Mouse (Mus musculus): ENCODE results near the gene Fam114a2. TPM values are rescaled to one million over a fixed set of nuclear protein-coding genes. Genes with fewer than 3 reads are reported as not detected.
"Not testable (repeated sequence)": the region's sequence is repeated elsewhere in the genome, so short reads cannot be mapped to it uniquely, and the experiment has no call there.

The Fam114a2 gene
- polyA plus RNA-seq (2014; fragmentation: Nextera tagmentation; extraction: Ambion mirVana), result 56.7 and 62.1 TPM in 2 replicates

DNA sequence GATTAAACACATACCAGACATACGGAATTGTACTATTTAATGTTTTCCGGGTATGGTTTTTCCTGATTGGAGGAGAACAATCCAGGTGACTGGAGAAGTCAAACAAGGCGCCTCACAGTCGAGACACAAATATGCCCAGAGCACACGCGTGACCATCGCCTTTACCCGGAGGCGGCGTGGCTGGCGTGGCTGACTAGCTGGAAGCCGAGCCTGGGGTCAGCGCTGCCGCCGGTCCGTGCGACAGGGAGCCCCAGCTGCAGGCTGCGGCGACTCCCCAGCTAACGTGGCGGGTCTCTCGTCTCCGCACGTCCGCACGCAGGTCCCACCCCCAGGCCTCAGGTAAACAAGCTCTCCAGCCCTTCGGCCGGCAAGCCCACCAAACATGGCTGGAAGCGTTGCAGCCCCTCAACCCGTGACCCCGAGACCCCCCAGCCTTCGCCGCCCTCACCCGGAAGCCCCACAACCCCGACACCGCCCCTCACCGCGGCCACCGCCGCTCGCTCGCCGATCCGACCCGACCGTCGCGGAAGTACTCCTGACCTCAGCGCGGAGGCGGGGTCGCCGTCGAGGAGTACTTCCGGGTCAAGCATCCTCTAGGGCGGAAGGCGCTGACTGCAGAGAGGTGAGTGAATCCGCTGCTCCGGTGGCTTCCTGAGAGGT lies at the start of gene Fam114a2, which contains the start of gene Mfap3:
Gene Fam114a2, minus strand, starts transcription at position 527 of the 660 bp plus-strand sequence.
Gene Mfap3, plus strand, starts transcription at position 574 of the 660 bp plus-strand sequence.
- H3K4me2 ChIP-seq (replicated peaks; ENCODE audit: low read depth, low read length), result peak within 1 kb of the TSS; percentile 45
- peak; percentile 96 for ATAC-seq (ENCODE audit: low FRiP score)
- under 1% methylated on average over 59 of the region's 59 CpGs for WGBS

GRCm38 (mm10) chr11:57566091-57567035 lies 47.9 kb upstream of the Fam114a2 start:
- Histone ChIP-seq H3K27me3 (ENCODE audit: control insufficient read depth, insufficient read depth, low read length) (no peaks in the 10 kb centered on the region), H3K4me3 (ENCODE audit: low read depth, low read length) (no peak overlapping the region), H3K9me3 (ENCODE audit: control insufficient read depth, low read length) (no peaks in the 10 kb centered on the region), H3K4me2 (replicated peaks; ENCODE audit: low read depth, low read length) (no peak overlapping the region), H3K27ac (ENCODE audit: low read depth, low read length) (no peak overlapping the region), H3K36me3 (ENCODE audit: control insufficient read depth, insufficient read depth, low read length) (no peaks in the 10 kb centered on the region), H3K9ac (ENCODE audit: low read depth, low read length) (no peak overlapping the region), H3K4me1 (replicated peaks; ENCODE audit: control insufficient read depth, insufficient read depth, low read length) (peaks cover 3% of the 10 kb centered on the region; the same call in 1 of the 2 replicates)
- 28% methylated on average over 18 of the region's 18 CpGs for WGBS
- ATAC-seq (ENCODE audit: low FRiP score), result no peak
- no peak for DNase-seq (ENCODE audit: low spot score)

More for the DNA sequence above, at the start of gene Fam114a2, which contains the start of gene Mfap3:
- Histone ChIP-seq H3K27me3 (ENCODE audit: control insufficient read depth, insufficient read depth, low read length) (no peaks in the 10 kb centered on the region), H3K4me1 (replicated peaks; ENCODE audit: control insufficient read depth, insufficient read depth, low read length) (no peaks in the 10 kb centered on the region), H3K9me3 (ENCODE audit: control insufficient read depth, low read length) (no peaks in the 10 kb centered on the region), H3K27ac (ENCODE audit: low read depth, low read length) (peak within 1 kb of the TSS; percentile 77), H3K9ac (ENCODE audit: low read depth, low read length) (peak within 1 kb of the TSS; percentile 74), H3K36me3 (ENCODE audit: control insufficient read depth, insufficient read depth, low read length) (no peaks in the 10 kb centered on the region), H3K4me3 (ENCODE audit: low read depth, low read length) (peak within 1 kb of the TSS; percentile 89)
- DNase-seq (ENCODE audit: low spot score), result peak; percentile 93

DNA sequence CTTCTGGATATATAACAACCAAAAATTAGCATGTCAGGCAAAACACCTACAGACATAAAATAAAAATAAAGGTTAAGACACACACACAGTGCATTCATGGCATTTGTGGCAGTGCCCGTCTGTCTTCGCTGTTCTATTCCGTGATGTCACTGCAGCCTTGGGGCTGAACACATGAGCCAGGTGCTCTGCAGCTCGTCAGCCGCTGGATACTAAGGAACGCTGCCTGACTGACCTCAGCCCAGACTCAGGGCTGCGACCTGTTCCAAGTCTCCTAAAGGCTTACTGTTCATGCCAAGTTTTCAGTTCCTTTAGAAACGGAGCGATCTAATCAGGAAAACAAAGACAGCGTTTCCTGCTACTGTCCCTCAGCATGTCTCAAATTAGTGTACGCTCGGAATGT lies 46.1 kb upstream of the Fam114a2 start:
- no peak for ATAC-seq (ENCODE audit: low FRiP score)
- H3K36me3 ChIP-seq (ENCODE audit: control insufficient read depth, insufficient read depth, low read length), result no peaks in the 10 kb centered on the region
- WGBS, result 81% methylated on average over 12 of the region's 12 CpGs
- no peak overlapping the region for H3K4me2 ChIP-seq (replicated peaks; ENCODE audit: low read depth, low read length)
- no peak overlapping the region for H3K4me3 ChIP-seq (ENCODE audit: low read depth, low read length)
- no peak for DNase-seq (ENCODE audit: low spot score)
- H3K4me1 ChIP-seq (replicated peaks; ENCODE audit: control insufficient read depth, insufficient read depth, low read length), result peaks cover 3% of the 10 kb centered on the region; the same call in 1 of the 2 replicates
- H3K27ac ChIP-seq (ENCODE audit: low read depth, low read length), result no peak overlapping the region
- H3K27me3 ChIP-seq (ENCODE audit: control insufficient read depth, insufficient read depth, low read length), result no peaks in the 10 kb centered on the region
- H3K9me3 ChIP-seq (ENCODE audit: control insufficient read depth, low read length), result no peaks in the 10 kb centered on the region
- no peak overlapping the region for H3K9ac ChIP-seq (ENCODE audit: low read depth, low read length)

- DNase-seq (ENCODE audit: low spot score); H3K9me3 ChIP-seq (ENCODE audit: control insufficient read depth, low read length); H3K4me1 ChIP-seq (replicated peaks; ENCODE audit: control insufficient read depth, insufficient read depth, low read length); ATAC-seq (ENCODE audit: low FRiP score); H3K4me3 ChIP-seq (ENCODE audit: low read depth, low read length); H3K27ac ChIP-seq (ENCODE audit: low read depth, low read length); H3K9ac ChIP-seq (ENCODE audit: low read depth, low read length); H3K27me3 ChIP-seq (ENCODE audit: control insufficient read depth, insufficient read depth, low read length); H3K36me3 ChIP-seq (ENCODE audit: control insufficient read depth, insufficient read depth, low read length); H3K4me2 ChIP-seq (replicated peaks; ENCODE audit: low read depth, low read length): not testable (repeated sequence)
- 89% methylated on average over 8 of the region's 10 CpGs for WGBS
These were observed 39.5 kb upstream of the Fam114a2 start for GRCm38 (mm10) chr11:57557936-57558335.

DNA sequence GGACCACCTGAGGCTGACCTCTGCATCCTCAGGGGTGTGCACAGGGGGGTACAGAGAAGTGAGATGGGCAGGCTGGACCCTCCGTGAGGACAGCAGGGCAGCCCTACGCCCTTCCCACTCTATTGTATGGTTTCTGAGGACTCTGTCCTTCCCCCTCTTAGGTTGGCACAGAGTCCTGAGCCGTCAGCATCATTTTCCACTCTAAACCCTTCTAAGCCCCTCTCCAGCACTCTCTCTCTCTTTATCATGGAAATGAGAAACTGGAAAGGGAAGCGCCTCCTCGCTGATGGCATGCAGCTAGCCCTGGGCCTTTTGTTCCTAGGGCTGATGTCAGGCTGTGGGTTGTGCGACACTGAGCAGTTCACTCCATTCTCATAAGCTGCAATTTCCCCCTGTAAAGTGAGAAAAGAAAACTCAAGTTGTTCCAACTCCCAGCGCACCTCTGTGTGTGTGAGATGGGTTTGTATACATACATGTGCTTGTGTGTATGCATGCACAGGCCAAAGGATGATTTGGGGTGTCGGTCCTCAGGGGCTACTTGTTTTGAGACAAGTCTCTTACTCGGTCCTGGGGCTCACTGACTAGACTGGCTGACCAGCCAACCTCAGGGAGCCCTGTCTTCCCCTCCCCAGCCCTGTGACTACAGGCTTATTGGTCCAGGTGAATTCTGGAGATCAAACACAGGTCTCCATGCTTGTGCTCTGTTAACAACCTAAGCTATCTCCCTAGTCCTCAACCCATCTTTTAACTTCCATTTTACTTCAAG lies 34.8 kb upstream of the Fam114a2 start:
- no peaks in the 10 kb centered on the region for H3K36me3 ChIP-seq (ENCODE audit: control insufficient read depth, insufficient read depth, low read length)
- no peak overlapping the region for H3K4me3 ChIP-seq (ENCODE audit: low read depth, low read length)
- WGBS, result 21% methylated on average over 9 of the region's 9 CpGs
- H3K4me2 ChIP-seq (replicated peaks; ENCODE audit: low read depth, low read length), result no peak overlapping the region
- no peaks in the 10 kb centered on the region for H3K27me3 ChIP-seq (ENCODE audit: control insufficient read depth, insufficient read depth, low read length)
- peak; percentile 76 for ATAC-seq (ENCODE audit: low FRiP score)
- 0 out of 2 replicates have a peak overlapping the region, but pooled peaks have one; percentile 32 for H3K9ac ChIP-seq (ENCODE audit: low read depth, low read length)
- peaks cover 10% of the 10 kb centered on the region; the same call in 1 of the 2 replicates for H3K4me1 ChIP-seq (replicated peaks; ENCODE audit: control insufficient read depth, insufficient read depth, low read length)
- H3K27ac ChIP-seq (ENCODE audit: low read depth, low read length), result peak overlapping the region; percentile 72
- H3K9me3 ChIP-seq (ENCODE audit: control insufficient read depth, low read length), result no peaks in the 10 kb centered on the region
- peak; percentile 55 for DNase-seq (ENCODE audit: low spot score)

- WGBS, result 89% methylated on average over 8 of the region's 8 CpGs
- peaks cover 10% of the 10 kb centered on the region for H3K4me1 ChIP-seq (replicated peaks; ENCODE audit: control insufficient read depth, insufficient read depth, low read length)
- DNase-seq (ENCODE audit: low spot score), result no peak
- no peaks in the 10 kb centered on the region for H3K9me3 ChIP-seq (ENCODE audit: control insufficient read depth, low read length)
- H3K9ac ChIP-seq (ENCODE audit: low read depth, low read length), result no peak overlapping the region
- no peak for ATAC-seq (ENCODE audit: low FRiP score)
- H3K4me3 ChIP-seq (ENCODE audit: low read depth, low read length), result no peak overlapping the region
- H3K27me3 ChIP-seq (ENCODE audit: control insufficient read depth, insufficient read depth, low read length), result no peaks in the 10 kb centered on the region
- no peak overlapping the region for H3K27ac ChIP-seq (ENCODE audit: low read depth, low read length)
- H3K4me2 ChIP-seq (replicated peaks; ENCODE audit: low read depth, low read length), result no peak overlapping the region
- H3K36me3 ChIP-seq (ENCODE audit: control insufficient read depth, insufficient read depth, low read length), result no peaks in the 10 kb centered on the region
These were observed 32.6 kb upstream of the Fam114a2 start for GRCm38 (mm10) chr11:57551016-57551415.

DNA sequence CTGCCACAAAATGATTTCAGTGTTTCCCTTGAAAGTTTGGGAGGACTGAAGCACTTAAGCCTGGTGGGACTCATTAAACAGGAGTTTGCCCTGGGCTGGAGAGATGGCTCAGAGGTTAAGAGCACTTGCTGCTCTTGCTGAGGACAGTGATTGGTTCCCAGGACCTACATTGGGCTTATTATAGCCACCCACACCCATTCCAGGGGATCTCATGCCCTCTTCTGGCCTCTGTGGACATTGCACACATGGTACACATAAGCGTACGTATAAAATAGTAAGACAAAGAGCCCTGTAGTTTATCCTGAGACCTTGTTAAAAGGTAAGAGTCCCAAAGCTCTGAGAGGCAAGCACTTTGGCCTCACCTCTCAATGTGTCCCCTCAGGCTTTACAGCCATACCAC lies 31.8 kb upstream of the Fam114a2 start:
- ATAC-seq (ENCODE audit: low FRiP score) (no peak), DNase-seq (ENCODE audit: low spot score) (no peak)
- Histone ChIP-seq H3K9me3 (ENCODE audit: control insufficient read depth, low read length) (no peaks in the 10 kb centered on the region), H3K27ac (ENCODE audit: low read depth, low read length) (no peak overlapping the region), H3K27me3 (ENCODE audit: control insufficient read depth, insufficient read depth, low read length) (no peaks in the 10 kb centered on the region), H3K4me1 (replicated peaks; ENCODE audit: control insufficient read depth, insufficient read depth, low read length) (peaks cover 10% of the 10 kb centered on the region), H3K9ac (ENCODE audit: low read depth, low read length) (no peak overlapping the region), H3K4me3 (ENCODE audit: low read depth, low read length) (no peak overlapping the region), H3K4me2 (replicated peaks; ENCODE audit: low read depth, low read length) (no peak overlapping the region), H3K36me3 (ENCODE audit: control insufficient read depth, insufficient read depth, low read length) (no peaks in the 10 kb centered on the region)
- 93% methylated on average over 2 of the region's 2 CpGs for WGBS

Measured in hindbrain, embryonic 11.5 days (tissue).